Mouse (Mus musculus): ENCODE measurements at regions not wholly inside any gene's neighbourhood (a gene's known extent, or its start where the extent isn't known, plus 50 kb on each side); places are given as distances from the start of the nearest gene placed in this dataset.

DNA sequence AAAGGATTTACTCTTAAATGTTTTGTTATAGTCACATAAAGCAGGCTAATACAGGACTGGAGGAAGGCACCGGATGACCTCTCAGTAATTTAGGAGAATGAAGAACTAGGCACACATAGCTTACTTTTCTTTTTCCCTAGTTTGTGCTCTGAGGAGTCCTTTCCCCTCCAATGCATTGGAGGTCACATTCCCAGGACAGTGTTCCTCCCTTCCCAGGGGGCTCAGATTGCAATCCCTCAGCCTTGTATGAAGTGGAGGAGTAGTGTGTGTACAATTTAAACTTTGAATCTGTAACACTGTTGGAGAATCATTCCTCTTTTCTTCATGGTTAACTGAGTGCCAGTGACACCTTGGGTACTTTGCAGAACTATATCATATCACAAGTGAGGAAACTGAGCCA is 109.5 kb upstream of the Npy start:
- Histone ChIP-seq H3K9me3 (replicated peaks; ENCODE audit: control insufficient read depth, insufficient read depth, low read length, poor library complexity, severe bottlenecking) (no peaks in the 10 kb centered on the region), H3K4me3 (ENCODE audit: low read depth, low read length) (no peak overlapping the region), H3K9ac (ENCODE audit: low read depth, poor library complexity, severe bottlenecking) (no peak overlapping the region), H3K27me3 (ENCODE audit: control insufficient read depth, insufficient read depth, low read length, poor library complexity, severe bottlenecking) (no peaks in the 10 kb centered on the region), H3K27ac (ENCODE audit: insufficient read depth, low read length) (no peak overlapping the region), H3K4me1 (ENCODE audit: control insufficient read depth, insufficient read depth, low read length) (no peaks in the 10 kb centered on the region), H3K36me3 (ENCODE audit: control insufficient read depth, insufficient read depth, low read length, poor library complexity, severe bottlenecking) (no peaks in the 10 kb centered on the region)
- TF ChIP-seq EP300 (IDR thresholded peaks at IDR 0.05; ENCODE audit: insufficient read depth, low read depth, low read length) (no peak), POLR2A (IDR thresholded peaks at IDR 0.05; ENCODE audit: insufficient read depth, low read length) (no peak), CTCF (IDR thresholded peaks at IDR 0.05; ENCODE audit: low read depth, low read length) (no peak)

DNA sequence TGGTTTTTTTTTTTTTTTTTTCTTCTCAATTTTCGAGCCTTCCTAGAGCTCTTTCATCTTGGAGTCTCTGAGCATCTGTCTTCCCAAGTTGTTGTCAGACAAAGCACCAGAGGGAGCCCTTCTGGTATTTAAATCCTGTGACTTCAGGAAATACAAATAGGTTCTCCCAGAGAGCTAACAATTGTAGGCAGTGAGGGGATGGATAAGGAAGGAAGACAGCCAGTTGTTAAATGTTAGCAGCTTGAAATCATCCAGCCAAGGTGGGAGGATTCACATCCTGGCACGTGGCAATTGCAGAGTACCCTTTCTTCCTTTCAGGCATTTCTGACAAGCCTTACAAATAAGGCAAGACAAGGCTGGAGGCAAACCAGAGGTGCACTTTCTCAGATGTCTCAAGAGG is 106.0 kb upstream of the Npy start:
- Histone ChIP-seq H3K9me3 (replicated peaks; ENCODE audit: control insufficient read depth, insufficient read depth, low read length, poor library complexity, severe bottlenecking) (no peaks in the 10 kb centered on the region), H3K36me3 (ENCODE audit: control insufficient read depth, insufficient read depth, low read length, poor library complexity, severe bottlenecking) (no peaks in the 10 kb centered on the region), H3K4me3 (ENCODE audit: low read depth, low read length) (no peak overlapping the region), H3K27ac (ENCODE audit: insufficient read depth, low read length) (no peak overlapping the region), H3K9ac (ENCODE audit: low read depth, poor library complexity, severe bottlenecking) (no peak overlapping the region), H3K4me1 (ENCODE audit: control insufficient read depth, insufficient read depth, low read length) (no peaks in the 10 kb centered on the region), H3K27me3 (ENCODE audit: control insufficient read depth, insufficient read depth, low read length, poor library complexity, severe bottlenecking) (no peaks in the 10 kb centered on the region)
- no peak for TF ChIP-seq POLR2A (IDR thresholded peaks at IDR 0.05; ENCODE audit: insufficient read depth, low read length)
- TF ChIP-seq EP300 (IDR thresholded peaks at IDR 0.05; ENCODE audit: insufficient read depth, low read depth, low read length), result no peak
- TF ChIP-seq CTCF (IDR thresholded peaks at IDR 0.05; ENCODE audit: low read depth, low read length), result no peak

DNA sequence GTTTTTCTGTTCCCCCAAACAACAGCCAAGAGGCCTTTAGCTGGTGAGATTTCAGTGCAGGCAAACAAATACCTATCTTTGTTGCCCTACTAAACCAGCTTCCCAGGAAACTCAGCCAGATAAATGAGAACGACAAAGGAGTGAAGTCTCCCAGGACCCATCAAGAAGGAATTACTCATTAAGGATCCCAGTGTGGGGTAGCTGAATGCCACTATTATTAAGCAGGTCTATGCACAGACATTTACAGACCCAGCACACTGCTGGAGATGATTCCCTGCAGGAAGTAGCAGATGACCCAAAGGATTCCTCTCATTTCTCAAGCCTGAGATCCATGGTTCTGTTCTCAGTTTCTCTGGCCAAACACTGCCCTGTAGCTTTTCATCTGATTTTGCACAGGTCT is 105.6 kb upstream of the Npy start:
- H3K27ac ChIP-seq (ENCODE audit: insufficient read depth, low read length), result no peak overlapping the region
- no peaks in the 10 kb centered on the region for H3K27me3 ChIP-seq (ENCODE audit: control insufficient read depth, insufficient read depth, low read length, poor library complexity, severe bottlenecking)
- no peaks in the 10 kb centered on the region for H3K36me3 ChIP-seq (ENCODE audit: control insufficient read depth, insufficient read depth, low read length, poor library complexity, severe bottlenecking)
- no peaks in the 10 kb centered on the region for H3K9me3 ChIP-seq (replicated peaks; ENCODE audit: control insufficient read depth, insufficient read depth, low read length, poor library complexity, severe bottlenecking)
- H3K4me1 ChIP-seq (ENCODE audit: control insufficient read depth, insufficient read depth, low read length), result no peaks in the 10 kb centered on the region
- TF ChIP-seq CTCF (IDR thresholded peaks at IDR 0.05; ENCODE audit: low read depth, low read length), result no peak
- no peak for TF ChIP-seq POLR2A (IDR thresholded peaks at IDR 0.05; ENCODE audit: insufficient read depth, low read length)
- no peak for TF ChIP-seq EP300 (IDR thresholded peaks at IDR 0.05; ENCODE audit: insufficient read depth, low read depth, low read length)
- H3K4me3 ChIP-seq (ENCODE audit: low read depth, low read length), result no peak overlapping the region
- H3K9ac ChIP-seq (ENCODE audit: low read depth, poor library complexity, severe bottlenecking), result no peak overlapping the region

DNA sequence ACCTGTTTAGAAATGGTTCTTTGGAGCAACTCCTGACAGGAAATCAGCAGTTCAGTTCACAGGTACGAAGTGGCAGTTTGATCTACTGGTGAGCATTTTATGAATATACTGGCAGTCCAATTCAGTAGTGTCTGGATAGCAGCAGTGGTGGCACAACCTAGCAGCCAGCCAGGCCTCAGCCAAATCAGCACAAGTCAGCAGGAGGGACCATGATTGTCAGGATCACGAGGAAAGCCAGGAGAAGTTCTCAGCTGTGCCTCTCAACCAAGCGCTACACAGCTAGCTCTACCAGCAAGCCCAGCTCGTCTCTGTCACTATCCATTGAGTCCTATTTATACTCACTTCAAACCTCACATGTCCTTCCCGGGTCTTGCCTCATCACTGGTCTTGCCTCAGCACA is 89.3 kb upstream of the Npy start:
- no peak for TF ChIP-seq CTCF (IDR thresholded peaks at IDR 0.05; ENCODE audit: low read depth, low read length)
- no peak for TF ChIP-seq POLR2A (IDR thresholded peaks at IDR 0.05; ENCODE audit: insufficient read depth, low read length)
- no peak for TF ChIP-seq EP300 (IDR thresholded peaks at IDR 0.05; ENCODE audit: insufficient read depth, low read depth, low read length)
- no peaks in the 10 kb centered on the region for H3K4me1 ChIP-seq (ENCODE audit: control insufficient read depth, insufficient read depth, low read length)
- no peaks in the 10 kb centered on the region for H3K9me3 ChIP-seq (replicated peaks; ENCODE audit: control insufficient read depth, insufficient read depth, low read length, poor library complexity, severe bottlenecking)
- H3K27me3 ChIP-seq (ENCODE audit: control insufficient read depth, insufficient read depth, low read length, poor library complexity, severe bottlenecking), result no peaks in the 10 kb centered on the region
- H3K27ac ChIP-seq (ENCODE audit: insufficient read depth, low read length), result no peak overlapping the region
- no peak overlapping the region for H3K4me3 ChIP-seq (ENCODE audit: low read depth, low read length)
- H3K36me3 ChIP-seq (ENCODE audit: control insufficient read depth, insufficient read depth, low read length, poor library complexity, severe bottlenecking), result no peaks in the 10 kb centered on the region
- H3K9ac ChIP-seq (ENCODE audit: low read depth, poor library complexity, severe bottlenecking), result no peak overlapping the region

DNA sequence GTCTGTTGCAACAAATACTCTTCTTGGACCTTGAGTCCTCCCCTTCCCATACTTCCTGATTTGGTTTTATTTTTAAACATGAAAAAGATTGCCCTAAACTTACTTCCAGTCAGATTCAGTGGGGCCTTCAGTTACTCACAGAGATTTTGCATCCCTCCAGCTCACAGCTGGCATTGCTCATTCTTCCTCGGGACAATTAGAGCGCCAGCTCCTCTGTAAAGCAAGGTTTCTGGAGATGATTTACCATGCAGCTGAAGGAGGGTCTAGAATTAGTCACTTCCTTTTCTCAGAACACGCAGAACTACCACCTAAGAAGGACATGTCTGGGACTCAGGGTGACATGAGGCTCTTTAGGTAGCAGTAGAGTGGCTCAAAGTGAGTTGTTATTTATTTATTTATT is 79.4 kb upstream of the Npy start:
- Histone ChIP-seq H3K9me3 (replicated peaks; ENCODE audit: control insufficient read depth, insufficient read depth, low read length, poor library complexity, severe bottlenecking) (no peaks in the 10 kb centered on the region), H3K4me3 (ENCODE audit: low read depth, low read length) (no peak overlapping the region), H3K36me3 (ENCODE audit: control insufficient read depth, insufficient read depth, low read length, poor library complexity, severe bottlenecking) (no peaks in the 10 kb centered on the region), H3K27ac (ENCODE audit: insufficient read depth, low read length) (no peak overlapping the region), H3K27me3 (ENCODE audit: control insufficient read depth, insufficient read depth, low read length, poor library complexity, severe bottlenecking) (no peaks in the 10 kb centered on the region), H3K9ac (ENCODE audit: low read depth, poor library complexity, severe bottlenecking) (no peak overlapping the region), H3K4me1 (ENCODE audit: control insufficient read depth, insufficient read depth, low read length) (no peaks in the 10 kb centered on the region)
- TF ChIP-seq CTCF (IDR thresholded peaks at IDR 0.05; ENCODE audit: low read depth, low read length) (no peak), EP300 (IDR thresholded peaks at IDR 0.05; ENCODE audit: insufficient read depth, low read depth, low read length) (no peak), POLR2A (IDR thresholded peaks at IDR 0.05; ENCODE audit: insufficient read depth, low read length) (no peak)

DNA sequence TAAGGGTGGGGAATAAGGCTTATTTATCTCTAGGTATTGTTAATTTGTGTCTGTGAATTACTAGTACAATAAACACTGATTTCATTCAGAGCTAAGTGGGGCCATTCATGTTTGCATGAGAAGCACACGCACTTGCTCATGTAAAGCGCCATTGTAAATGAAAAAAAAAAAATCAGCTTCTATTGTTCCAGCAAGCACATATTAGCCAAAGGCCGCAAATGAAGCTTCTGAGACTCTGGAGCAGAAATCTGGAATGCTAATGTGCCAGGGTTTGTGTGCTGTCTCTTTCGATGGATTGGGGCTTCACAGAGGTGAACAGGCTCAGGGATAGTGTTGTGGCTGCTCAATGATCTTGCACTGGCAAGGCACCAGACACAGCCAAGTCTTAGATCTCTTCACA is 77.2 kb upstream of the Npy start:
- no peak overlapping the region for H3K4me3 ChIP-seq (ENCODE audit: low read depth, low read length)
- H3K9ac ChIP-seq (ENCODE audit: low read depth, poor library complexity, severe bottlenecking), result no peak overlapping the region
- no peaks in the 10 kb centered on the region for H3K4me1 ChIP-seq (ENCODE audit: control insufficient read depth, insufficient read depth, low read length)
- H3K36me3 ChIP-seq (ENCODE audit: control insufficient read depth, insufficient read depth, low read length, poor library complexity, severe bottlenecking), result no peaks in the 10 kb centered on the region
- no peaks in the 10 kb centered on the region for H3K9me3 ChIP-seq (replicated peaks; ENCODE audit: control insufficient read depth, insufficient read depth, low read length, poor library complexity, severe bottlenecking)
- no peak overlapping the region for H3K27ac ChIP-seq (ENCODE audit: insufficient read depth, low read length)
- no peaks in the 10 kb centered on the region for H3K27me3 ChIP-seq (ENCODE audit: control insufficient read depth, insufficient read depth, low read length, poor library complexity, severe bottlenecking)
- TF ChIP-seq CTCF (IDR thresholded peaks at IDR 0.05; ENCODE audit: low read depth, low read length), result no peak
- no peak for TF ChIP-seq POLR2A (IDR thresholded peaks at IDR 0.05; ENCODE audit: insufficient read depth, low read length)
- no peak for TF ChIP-seq EP300 (IDR thresholded peaks at IDR 0.05; ENCODE audit: insufficient read depth, low read depth, low read length)

Measured in ES-Bruce4 (cell line).